Mouse (Mus musculus) kidney, adult 2 months (tissue): Measurements from ENCODE around the gene A630089N07Rik. TPM values are rescaled to one million over a fixed set of nuclear protein-coding genes. Genes with fewer than 3 reads are reported as not detected.
A peak's percentile ranks its signal among the peaks of the same experiment; 100 is the strongest.
"Not testable (repeated sequence)": the region's sequence is repeated elsewhere in the genome, so short reads cannot be mapped to it uniquely, and the experiment has no call there.

Experiments used
- DNase-seq: peaks from one replicate; pipeline ENCODE4 v3.0.0; 2021
- H3K27ac ChIP-seq: fragments of 200-500 bp; 2 replicates; pipeline ENCODE4 v1.5.1; 2012; ENCODE audit warnings: low read depth, low read length, control low read depth, inconsistent platforms; ENCODE audit not compliant: insufficient read depth
- H3K27me3 ChIP-seq: fragments of 200-500 bp; replicated peaks from 2 replicates; pipeline ENCODE4 v1.6.1; 2012; ENCODE audit warnings: mild to moderate bottlenecking, moderate library complexity, low read length, inconsistent platforms; ENCODE audit not compliant: control insufficient read depth, insufficient read depth
- H3K36me3 ChIP-seq: fragments of 200-500 bp; 2 replicates; pipeline ENCODE4 v1.6.1; 2012; ENCODE audit warnings: mild to moderate bottlenecking, moderate library complexity, low read length, inconsistent platforms; ENCODE audit not compliant: control insufficient read depth, insufficient read depth
- H3K4me1 ChIP-seq: fragments of 200-500 bp; 2 replicates; pipeline ENCODE4 v1.6.1; 2011; ENCODE audit warnings: low read length; ENCODE audit not compliant: control insufficient read depth, insufficient read depth
- H3K4me3 ChIP-seq: fragments of 200-500 bp; 2 replicates; pipeline ENCODE4 v1.5.1; 2011; ENCODE audit warnings: mild to moderate bottlenecking, low read depth, low read length, control low read depth; ENCODE audit not compliant: insufficient read depth
- CTCF ChIP-seq: fragments of 200-500 bp; conservative IDR thresholded peaks from 2 replicates; pipeline ENCODE4 v1.5.1; 2011; ENCODE audit warnings: low read depth, mild to moderate bottlenecking, control low read depth, low read length, moderate library complexity, mixed read lengths; ENCODE audit not compliant: insufficient read depth, insufficient read length
- POLR2A ChIP-seq: fragments of 200-500 bp; IDR thresholded peaks from one replicate; pipeline ENCODE4 v1.6.1; 2011; ENCODE audit warnings: low read depth, low read length, control low read depth
- WGBS: fragments of 180-500 bp; shearing (Covaris S2); methylation state at CpG from one replicate; pipeline ENCODE4 v1.1.7; 2018; 5-methylcytosine and 5-hydroxymethylcytosine counted together
- polyA plus RNA-seq: library from polyadenylated mRNA; depleted of rRNA; stranded (reverse); fragments of >200 nt; gene quantifications from 2 replicates; pipeline ENCODE4 v1.2.3, GENCODE M21; 2012

The A630089N07Rik gene
- polyA plus RNA-seq, 1 experiment: 0.91 TPM

DNA sequence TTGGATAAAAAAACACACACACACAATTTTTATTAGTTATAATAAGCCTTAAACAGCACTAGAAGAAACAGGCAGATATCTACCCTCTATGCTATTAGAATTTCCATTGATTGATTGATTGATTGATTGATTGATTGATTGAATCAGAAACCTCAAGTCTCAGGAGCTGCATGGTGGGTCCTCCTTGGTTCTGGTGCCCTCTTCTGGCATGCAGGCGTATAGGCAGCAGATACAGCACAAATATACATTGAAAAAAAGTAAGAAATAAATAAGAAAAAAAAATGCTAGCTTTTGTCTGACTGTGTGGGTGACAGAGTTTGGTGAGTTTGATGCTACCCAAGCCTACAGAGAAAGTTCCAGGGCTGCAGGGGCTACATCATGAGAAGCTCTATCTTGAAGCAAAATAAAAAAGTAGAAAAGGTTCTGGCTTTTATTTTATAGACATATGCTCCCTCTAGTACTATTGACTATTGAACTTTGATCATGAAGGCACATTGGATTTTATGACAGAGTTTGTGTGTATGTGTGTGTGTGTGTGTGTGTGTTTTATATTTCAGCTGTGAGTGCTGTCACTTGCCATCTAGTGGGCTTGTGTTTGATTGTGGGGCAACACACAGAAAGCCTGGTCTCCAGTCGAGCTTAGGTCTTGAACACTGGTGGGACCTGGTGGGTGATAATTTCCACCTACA is 59.4 kb downstream of the A630089N07Rik start:
- no peak for DNase-seq
- TF ChIP-seq CTCF: peak; percentile 38
- no peak for TF ChIP-seq POLR2A
- no peaks in the 10 kb centered on the region for H3K27me3 ChIP-seq
- no peak overlapping the region for H3K4me3 ChIP-seq
- no peaks in the 10 kb centered on the region for H3K36me3 ChIP-seq
- H3K4me1 ChIP-seq: no peaks in the 10 kb centered on the region
- WGBS: 83% methylated on average over 2 of the region's 2 CpGs
- no peak overlapping the region for H3K27ac ChIP-seq

DNA sequence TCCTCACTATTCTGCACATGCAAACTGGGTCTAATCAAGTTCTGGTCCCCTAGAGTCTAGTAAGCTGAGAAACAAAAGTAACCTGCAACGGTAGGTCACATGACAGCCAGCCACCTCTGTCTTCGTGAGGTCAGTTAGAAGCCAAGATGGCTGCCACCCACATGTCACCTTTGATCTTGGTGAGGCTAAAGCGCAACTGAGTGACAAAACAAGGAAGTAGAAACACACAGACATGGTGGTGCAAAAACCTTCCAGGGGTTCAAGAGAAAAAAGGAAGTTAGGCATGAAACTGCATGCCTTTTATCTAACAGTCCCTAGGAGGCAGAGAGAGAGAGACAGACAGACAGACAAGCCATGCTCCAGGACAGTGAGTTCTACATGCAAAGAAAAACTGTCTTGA is 60.2 kb downstream of the A630089N07Rik start:
- TF ChIP-seq POLR2A (no peak), CTCF (no peak)
- WGBS: 93% methylated on average over 3 of the region's 3 CpGs
- Histone ChIP-seq H3K27ac (no peak overlapping the region), H3K36me3 (no peaks in the 10 kb centered on the region), H3K4me1 (no peaks in the 10 kb centered on the region), H3K27me3 (no peaks in the 10 kb centered on the region), H3K4me3 (no peak overlapping the region)
- no peak for DNase-seq

DNA sequence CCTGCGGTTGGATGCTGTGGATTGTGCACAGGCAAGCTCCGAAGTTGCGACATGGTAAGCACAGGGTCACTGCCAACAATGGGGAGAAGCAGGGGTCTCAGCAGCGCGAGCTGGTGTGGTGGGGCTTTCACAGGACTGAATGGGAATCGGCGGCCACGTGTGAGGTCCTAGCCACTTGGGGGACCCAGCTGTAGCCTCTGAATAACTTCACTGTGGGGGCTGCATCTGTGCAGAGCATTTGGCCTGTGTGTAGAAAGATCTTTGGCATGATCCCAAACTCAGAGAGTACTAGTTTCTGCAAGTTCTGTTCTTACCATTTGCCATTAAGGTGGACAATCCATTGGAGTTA is 84.9 kb downstream of the A630089N07Rik start:
- WGBS: 0% methylated on average over 8 of the region's 8 CpGs
- H3K4me1 ChIP-seq, H3K27ac ChIP-seq, H3K27me3 ChIP-seq, DNase-seq, H3K36me3 ChIP-seq: not testable (repeated sequence)
- peak overlapping the region; percentile 55 for H3K4me3 ChIP-seq

DNA sequence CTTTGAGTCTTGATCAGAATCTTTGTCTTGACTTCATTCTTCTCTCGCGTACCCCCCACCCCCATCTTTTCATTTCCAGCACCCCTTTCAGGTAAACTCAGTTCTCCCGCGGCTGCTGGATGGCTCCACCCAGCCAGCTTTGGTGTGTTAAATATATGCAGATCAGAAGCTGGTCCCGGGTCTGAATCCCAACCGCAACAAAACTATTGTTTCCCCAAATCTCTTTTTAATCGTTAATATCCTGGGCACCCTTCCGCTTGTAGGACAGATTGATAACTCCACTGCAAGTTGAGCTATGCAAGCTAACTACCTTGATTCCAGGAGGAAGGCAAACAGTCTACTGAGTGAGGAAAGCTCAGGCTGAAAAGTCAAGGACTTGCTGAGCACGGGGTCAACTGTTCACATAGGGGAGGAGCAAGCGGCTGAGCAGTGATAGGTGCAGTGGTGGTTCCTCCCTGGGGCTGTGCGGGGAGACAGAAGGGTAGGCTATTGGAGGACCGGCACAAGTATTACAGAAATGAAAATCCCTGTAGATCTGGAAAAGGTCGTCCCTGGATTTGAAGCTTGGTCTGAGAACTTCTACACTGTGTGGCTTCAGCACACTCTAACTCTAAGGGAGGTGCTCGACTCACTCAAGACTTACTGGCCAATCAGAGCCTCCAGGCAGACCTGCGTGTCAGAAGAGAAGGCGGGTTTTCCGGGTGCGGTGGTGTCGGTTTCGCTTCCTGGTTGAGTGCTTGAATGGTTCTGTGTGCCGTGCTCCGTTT is 85.5 kb downstream of the A630089N07Rik start, which contains the start of gene B230307C23Rik:
Gene B230307C23Rik (plus strand): TSS at position 700 of the 767 bp plus-strand sequence.
- H3K4me3 ChIP-seq: peak within 1 kb of the TSS; percentile 55
- no peak for TF ChIP-seq CTCF
- TF ChIP-seq POLR2A: no peak
- H3K36me3 ChIP-seq: no peaks in the 10 kb centered on the region
- H3K27ac ChIP-seq: peak within 1 kb of the TSS; percentile 91
- WGBS: 1% methylated on average over 22 of the region's 22 CpGs
- peak; percentile 95 for DNase-seq
- H3K4me1 ChIP-seq: peaks cover 5% of the 10 kb centered on the region; the same call in 1 of the 2 replicates
- no peaks in the 10 kb centered on the region for H3K27me3 ChIP-seq

DNA sequence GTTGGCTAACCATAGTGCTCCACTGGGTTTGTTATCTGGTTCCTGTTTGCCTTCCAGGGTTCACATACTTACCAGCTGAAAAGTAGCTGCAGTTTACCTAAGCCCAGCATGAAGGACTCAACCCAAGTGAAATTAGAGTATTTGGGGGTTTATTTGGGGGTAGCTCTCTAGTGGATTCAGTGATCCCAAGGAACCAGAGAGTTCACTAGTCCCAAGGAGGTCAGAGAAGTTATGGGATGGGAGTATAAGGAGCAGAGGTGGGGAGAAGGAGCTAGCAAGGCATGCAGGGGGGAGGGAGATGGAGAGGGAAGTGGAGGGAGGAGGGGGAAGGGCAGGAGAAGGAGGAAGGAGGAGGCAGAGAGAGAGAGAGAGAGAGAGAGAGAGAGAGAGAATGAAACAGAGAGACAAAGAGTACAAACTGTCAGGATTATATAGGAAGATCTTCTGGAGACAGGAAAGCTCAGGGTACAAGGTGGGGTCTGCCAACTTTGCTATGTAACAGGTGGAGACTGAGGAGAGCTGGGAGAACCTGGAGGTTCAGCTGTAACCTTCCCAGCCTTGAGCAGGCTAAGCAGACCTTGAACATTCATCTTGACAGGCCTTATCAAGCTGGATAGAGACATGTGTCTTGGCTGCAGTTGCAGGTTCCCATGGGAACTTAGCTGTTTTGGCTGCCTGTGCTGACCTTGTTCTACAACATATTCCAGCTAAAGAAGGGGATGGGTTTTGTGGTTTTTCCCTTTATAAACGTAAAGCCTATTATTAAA is 86.2 kb downstream of the A630089N07Rik start:
- no peaks in the 10 kb centered on the region for H3K27me3 ChIP-seq
- no peak for TF ChIP-seq POLR2A
- no peak for TF ChIP-seq CTCF
- DNase-seq: peak; percentile 25
- H3K4me3 ChIP-seq: no peak overlapping the region
- peaks cover 5% of the 10 kb centered on the region; the same call in 1 of the 2 replicates for H3K4me1 ChIP-seq
- 11% methylated on average over 1 of the region's 1 CpGs for WGBS
- no peaks in the 10 kb centered on the region for H3K36me3 ChIP-seq
- peak overlapping the region; percentile 91; the same call in 1 of the 2 replicates for H3K27ac ChIP-seq

DNA sequence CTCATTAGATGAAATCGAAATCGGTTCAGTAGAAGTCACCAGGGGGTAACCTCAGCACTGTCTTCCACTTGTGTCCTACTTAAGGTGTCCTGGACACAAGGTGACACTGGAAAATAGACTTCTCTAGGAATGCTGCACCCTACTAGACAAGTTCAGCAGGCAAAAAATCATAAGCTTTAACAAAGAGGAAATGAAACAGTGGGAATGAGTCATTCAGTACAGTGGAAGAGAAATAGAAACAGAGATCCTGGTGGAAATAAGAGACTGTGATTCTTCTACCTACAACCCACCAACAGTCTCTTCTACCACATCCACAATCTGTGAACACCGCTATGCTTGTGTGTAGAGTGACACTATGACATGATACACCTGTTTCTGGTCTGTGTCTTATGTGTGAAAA is 89.8 kb downstream of the A630089N07Rik start:
- not testable (repeated sequence) for H3K36me3 ChIP-seq, H3K27ac ChIP-seq, H3K4me3 ChIP-seq, H3K27me3 ChIP-seq, H3K4me1 ChIP-seq, DNase-seq
- WGBS: 78% methylated on average over 3 of the region's 3 CpGs

DNA sequence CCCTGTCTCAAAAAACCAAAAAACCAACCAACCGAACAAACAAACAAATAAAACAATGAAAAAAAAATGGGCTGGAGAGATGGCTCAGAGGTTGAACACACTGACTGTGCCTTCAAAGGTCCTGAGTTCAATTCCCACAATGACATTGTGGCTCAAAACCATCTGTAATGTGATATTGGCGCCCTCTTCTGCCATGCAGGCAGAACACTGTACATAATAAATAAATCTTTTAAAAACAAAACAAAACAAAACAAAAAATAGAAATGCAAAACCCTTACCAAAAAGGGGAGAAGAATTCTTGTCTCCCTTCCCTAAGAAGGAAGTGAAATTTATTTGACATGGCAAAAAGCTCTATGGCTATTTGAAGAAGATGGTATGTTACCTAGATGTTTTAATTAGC is 90.7 kb downstream of the A630089N07Rik start:
- 76% methylated on average over 2 of the region's 2 CpGs for WGBS
- no peak for DNase-seq
- no peaks in the 10 kb centered on the region for H3K27me3 ChIP-seq
- H3K4me3 ChIP-seq: no peak overlapping the region
- no peak for TF ChIP-seq POLR2A
- TF ChIP-seq CTCF: peak; percentile 16; the same call in 1 of the 2 replicates
- no peaks in the 10 kb centered on the region for H3K36me3 ChIP-seq
- H3K4me1 ChIP-seq: peaks cover 5% of the 10 kb centered on the region; the same call in 1 of the 2 replicates
- H3K27ac ChIP-seq: no peak overlapping the region
